Mouse (Mus musculus) hindbrain, embryonic 10.5 days (tissue): ENCODE results near the gene Mybl2. TPM values are rescaled to one million over a fixed set of nuclear protein-coding genes. Genes with fewer than 3 reads are reported as not detected.

Source experiments
- DNase-seq: peaks from one replicate; pipeline ENCODE4 v3.0.0-alpha.2; 2017; ENCODE audit warnings: low spot score
- H3K27ac ChIP-seq: fragments of 300-500 bp; sonication (generic); 2 replicates; pipeline ENCODE4 v1.5.1; 2016; ENCODE audit warnings: mild to moderate bottlenecking, moderate library complexity
- H3K27me3 ChIP-seq: fragments of 300-500 bp; sonication (generic); 2 replicates; pipeline ENCODE4 v1.6.1; 2016; ENCODE audit warnings: mild to moderate bottlenecking; ENCODE audit not compliant: poor library complexity, insufficient read depth, severe bottlenecking
- H3K36me3 ChIP-seq: fragments of 300-500 bp; sonication (generic); 2 replicates; pipeline ENCODE4 v1.6.1; 2016; ENCODE audit warnings: mild to moderate bottlenecking, moderate library complexity
- H3K4me1 ChIP-seq: fragments of 300-500 bp; sonication (generic); replicated peaks from 2 replicates; pipeline ENCODE4 v1.6.1; 2016; ENCODE audit warnings: mild to moderate bottlenecking
- H3K4me3 ChIP-seq: fragments of 300-500 bp; sonication (generic); 2 replicates; pipeline ENCODE4 v1.5.1; 2016; ENCODE audit warnings: mild to moderate bottlenecking, moderate library complexity
- H3K9me3 ChIP-seq: fragments of 300-500 bp; sonication (generic); 2 replicates; pipeline ENCODE4 v1.6.1; 2016; ENCODE audit warnings: mild to moderate bottlenecking, moderate library complexity
- WGBS: fragments of 180-500 bp; shearing (Covaris S2); methylation state at CpG from one replicate; pipeline ENCODE4 v1.1.7; 2016; 5-methylcytosine and 5-hydroxymethylcytosine counted together
- polyA plus RNA-seq: library from polyadenylated mRNA; unstranded; fragments of >200 nt; fragmentation: Nextera tagmentation; extraction: Ambion mirVana; gene quantifications from 2 replicates; pipeline ENCODE4 v1.2.1, GENCODE M21; 2016

Gene Mybl2
- polyA plus RNA-seq, 1 experiment from 2014 or later, result 44.5 TPM

GRCm38 (mm10) chr2:163075234-163075633 is 20.7 kb downstream of the Mybl2 start:
- Histone ChIP-seq H3K36me3 (peaks cover 97% of the 10 kb centered on the region), H3K27me3 (no peaks in the 10 kb centered on the region), H3K4me1 (no peaks in the 10 kb centered on the region), H3K27ac (no peak overlapping the region), H3K9me3 (no peaks in the 10 kb centered on the region), H3K4me3 (no peak overlapping the region)
- 88% methylated on average over 3 of the region's 3 CpGs for WGBS
- no peak for DNase-seq

GRCm38 (mm10) chr2:163079041-163079440 is 24.6 kb downstream of the Mybl2 start:
- no peak overlapping the region for H3K27ac ChIP-seq
- no peak overlapping the region for H3K4me3 ChIP-seq
- no peaks in the 10 kb centered on the region for H3K4me1 ChIP-seq
- peaks cover 91% of the 10 kb centered on the region for H3K36me3 ChIP-seq
- WGBS, result 98% methylated on average over 4 of the region's 4 CpGs
- no peaks in the 10 kb centered on the region for H3K27me3 ChIP-seq
- no peaks in the 10 kb centered on the region for H3K9me3 ChIP-seq
- no peak for DNase-seq

GRCm38 (mm10) chr2:163082591-163082990 is 28.1 kb downstream of the Mybl2 start:
- H3K27ac ChIP-seq, result no peak overlapping the region
- no peaks in the 10 kb centered on the region for H3K4me1 ChIP-seq
- DNase-seq, result no peak
- H3K36me3 ChIP-seq, result peaks cover 68% of the 10 kb centered on the region
- H3K9me3 ChIP-seq, result no peaks in the 10 kb centered on the region
- H3K27me3 ChIP-seq, result no peaks in the 10 kb centered on the region
- 85% methylated on average over 5 of the region's 5 CpGs for WGBS
- H3K4me3 ChIP-seq, result no peak overlapping the region

GRCm38 (mm10) chr2:163084519-163084918 is 30.0 kb downstream of the Mybl2 start:
- Histone ChIP-seq H3K27ac (no peak overlapping the region), H3K27me3 (no peaks in the 10 kb centered on the region), H3K4me3 (no peak overlapping the region), H3K4me1 (no peaks in the 10 kb centered on the region), H3K36me3 (peaks cover 49% of the 10 kb centered on the region), H3K9me3 (no peaks in the 10 kb centered on the region)
- WGBS, result 92% methylated on average over 3 of the region's 3 CpGs
- DNase-seq, result no peak

- Histone ChIP-seq H3K27me3 (no peaks in the 10 kb centered on the region), H3K4me3 (no peak overlapping the region), H3K9me3 (no peaks in the 10 kb centered on the region), H3K27ac (no peak overlapping the region), H3K4me1 (no peaks in the 10 kb centered on the region), H3K36me3 (peaks cover 44% of the 10 kb centered on the region)
- WGBS, result 87% methylated on average over 6 of the region's 6 CpGs
- no peak for DNase-seq
Observed at GRCm38 (mm10) chr2:163085047-163085446, 30.6 kb downstream of the Mybl2 start.

- Histone ChIP-seq H3K4me1 (no peaks in the 10 kb centered on the region), H3K36me3 (peaks cover 33% of the 10 kb centered on the region), H3K27ac (no peak overlapping the region), H3K27me3 (no peaks in the 10 kb centered on the region), H3K9me3 (no peaks in the 10 kb centered on the region), H3K4me3 (no peak overlapping the region)
- 89% methylated on average over 8 of the region's 8 CpGs for WGBS
- DNase-seq, result no peak
Observed at GRCm38 (mm10) chr2:163086561-163086960, 32.1 kb downstream of the Mybl2 start.

- Histone ChIP-seq H3K36me3 (peaks cover 21% of the 10 kb centered on the region), H3K4me3 (no peak within 1 kb of the TSS), H3K27me3 (no peaks in the 10 kb centered on the region), H3K9me3 (no peaks in the 10 kb centered on the region), H3K4me1 (no peaks in the 10 kb centered on the region), H3K27ac (no peak within 1 kb of the TSS)
- 86% methylated on average over 9 of the region's 9 CpGs for WGBS
- DNase-seq, result no peak
Observed at GRCm38 (mm10) chr2:163087728-163088127, 33.2 kb downstream of the Mybl2 start, which contains the start of gene Gtsf1l. Gene Gtsf1l (minus strand): TSS chr2:163087855.

GRCm38 (mm10) chr2:163089475-163090123 is 35.1 kb downstream of the Mybl2 start:
- Histone ChIP-seq H3K27ac (no peak overlapping the region), H3K27me3 (no peaks in the 10 kb centered on the region), H3K9me3 (no peaks in the 10 kb centered on the region), H3K4me1 (no peaks in the 10 kb centered on the region), H3K36me3 (peaks cover 7% of the 10 kb centered on the region), H3K4me3 (no peak overlapping the region)
- DNase-seq, result no peak
- WGBS, result 77% methylated on average over 5 of the region's 5 CpGs

GRCm38 (mm10) chr2:163094909-163095308 is 40.4 kb downstream of the Mybl2 start:
- Histone ChIP-seq H3K4me3 (no peak overlapping the region), H3K27ac (no peak overlapping the region), H3K27me3 (peaks cover 10% of the 10 kb centered on the region; the same call in 1 of the 2 replicates), H3K9me3 (no peaks in the 10 kb centered on the region), H3K36me3 (no peaks in the 10 kb centered on the region), H3K4me1 (peaks cover 14% of the 10 kb centered on the region; the same call in 1 of the 2 replicates)
- DNase-seq, result no peak
- WGBS, result 90% methylated on average over 10 of the region's 10 CpGs

GRCm38 (mm10) chr2:163095784-163096183 is 41.3 kb downstream of the Mybl2 start:
- H3K9me3 ChIP-seq, result no peaks in the 10 kb centered on the region
- H3K27me3 ChIP-seq, result peaks cover 13% of the 10 kb centered on the region; the same call in 1 of the 2 replicates
- H3K27ac ChIP-seq, result no peak overlapping the region
- no peak overlapping the region for H3K4me3 ChIP-seq
- H3K36me3 ChIP-seq, result no peaks in the 10 kb centered on the region
- H3K4me1 ChIP-seq, result peaks cover 17% of the 10 kb centered on the region; the same call in 1 of the 2 replicates
- WGBS, result 73% methylated on average over 3 of the region's 3 CpGs
- DNase-seq, result no peak

GRCm38 (mm10) chr2:163099919-163100318 is 45.4 kb downstream of the Mybl2 start:
- 51% methylated on average over 8 of the region's 8 CpGs for WGBS
- Histone ChIP-seq H3K4me1 (peaks cover 47% of the 10 kb centered on the region), H3K4me3 (no peak overlapping the region)

GRCm38 (mm10) chr2:163100551-163100950 is 46.1 kb downstream of the Mybl2 start:
- H3K9me3 ChIP-seq, result no peaks in the 10 kb centered on the region
- H3K36me3 ChIP-seq, result no peaks in the 10 kb centered on the region
- DNase-seq, result no peak
- 70% methylated on average over 5 of the region's 5 CpGs for WGBS
- H3K27me3 ChIP-seq, result peaks cover 50% of the 10 kb centered on the region
- H3K27ac ChIP-seq, result no peak overlapping the region
- no peak overlapping the region for H3K4me3 ChIP-seq
- peaks cover 42% of the 10 kb centered on the region for H3K4me1 ChIP-seq

More at GRCm38 (mm10) chr2:163099919-163100318, 45.4 kb downstream of the Mybl2 start:
- Histone ChIP-seq H3K9me3 (no peaks in the 10 kb centered on the region), H3K27me3 (peaks cover 45% of the 10 kb centered on the region), H3K36me3 (no peaks in the 10 kb centered on the region), H3K27ac (no peak overlapping the region)
- DNase-seq, result no peak

- no peak overlapping the region for H3K27ac ChIP-seq
- peaks cover 42% of the 10 kb centered on the region for H3K4me1 ChIP-seq
- peaks cover 59% of the 10 kb centered on the region for H3K27me3 ChIP-seq
- no peaks in the 10 kb centered on the region for H3K36me3 ChIP-seq
- 8% methylated on average over 10 of the region's 10 CpGs for WGBS
- DNase-seq, result peak; percentile 89
- no peaks in the 10 kb centered on the region for H3K9me3 ChIP-seq
- H3K4me3 ChIP-seq, result no peak overlapping the region
Observed at GRCm38 (mm10) chr2:163101646-163102203, 47.2 kb downstream of the Mybl2 start.
